Mouse (Mus musculus): Measurements from ENCODE around the gene Bicral.

DNA sequence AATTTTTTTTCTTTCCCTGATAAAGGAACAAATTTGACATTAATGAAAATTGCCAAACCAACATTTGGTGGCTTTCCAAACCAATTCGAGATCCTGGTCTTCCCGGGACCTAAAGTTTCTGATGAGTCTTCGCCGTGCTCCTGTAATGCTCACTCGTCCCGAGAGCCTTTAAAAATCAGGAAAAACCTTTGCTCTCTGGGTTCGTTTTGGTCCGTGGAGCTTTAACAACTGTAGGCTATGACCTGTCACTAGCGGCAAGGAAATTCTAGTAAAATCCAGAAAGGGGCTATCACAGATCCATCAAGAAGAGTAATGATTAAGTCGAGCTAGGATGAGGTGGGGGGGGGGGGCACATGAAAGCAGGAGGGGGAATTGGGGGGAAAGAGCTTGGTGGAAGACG, 76.4 kb downstream of the Bicral start:
- TF ChIP-seq CTCF (IDR thresholded peaks at IDR 0.05; ENCODE audit: insufficient read depth, low read depth, low read length): no peak
- TF ChIP-seq POLR2A (IDR thresholded peaks at IDR 0.05; ENCODE audit: insufficient read depth, low read depth, low read length): no peak
